Mouse (Mus musculus): ENCODE data around the gene Rxrb. TPM values are rescaled to one million over a fixed set of nuclear protein-coding genes. Genes with fewer than 3 reads are reported as not detected.
"Not testable (repeated sequence)": the region's sequence is repeated elsewhere in the genome, so short reads cannot be mapped to it uniquely, and the experiment has no call there.

Gene Rxrb
- total and polyA plus RNA-seq, 3 experiments = 27.0 to 47.7 (median 36.9) TPM

GRCm38 (mm10) chr17:33982136-33982535, 49.5 kb upstream of the Rxrb start:
- H3K79me2 ChIP-seq (replicated peaks; ENCODE audit: control insufficient read depth, extremely low read depth, insufficient read depth, poor library complexity, severe bottlenecking); H3K4me2 ChIP-seq (ENCODE audit: insufficient read depth, low read depth, poor library complexity, severe bottlenecking); DNase-seq (ENCODE audit: extremely low read depth); H3K9me3 ChIP-seq (replicated peaks; ENCODE audit: low read length); H3K36me3 ChIP-seq (replicated peaks in 1 of 2; ENCODE audit: control insufficient read depth in 1 of 2, insufficient read depth in 1 of 2, low read length in 1 of 2); H3K4me3 ChIP-seq (replicated peaks in 1 of 3; ENCODE audit: low read depth in 2 of 3, low read length in 2 of 3, poor library complexity in 1 of 3); H3K9ac ChIP-seq (ENCODE audit: insufficient read depth, low read depth); dilution Hi-C loops (cut with MboI; ENCODE audit: extremely low pct_ligation_motif_present, extremely low pct_unique_long_range_greater_than_20kb, low sequenced_read_pairs); H3K27me3 ChIP-seq (replicated peaks); H3K27ac ChIP-seq (ENCODE audit: insufficient read depth, low read depth): not testable (repeated sequence)
- TF ChIP-seq RAD21 (IDR thresholded peaks at IDR 0.05; ENCODE audit: low read depth, low read length) = peak; percentile 9
- TF ChIP-seq CTCF (conservative IDR thresholded peaks at IDR 0.05 in 1 of 2, IDR thresholded peaks at IDR 0.05 in 1 of 2; ENCODE audit: low read depth in 2 of 2, low read length in 2 of 2) = peak in 1 of 2 experiments; percentile 45; a peak in 3 of 4 replicates
- H3K4me1 ChIP-seq (ENCODE audit: control insufficient read depth in 1 of 2, insufficient read depth in 2 of 2) = peaks cover 6 to 25% of the 10 kb centered on the region in 2 experiments; a peak in 3 of 4 replicates
- in situ Hi-C loops (cut with MboI; ENCODE audit: low pct_ligation_motif_present, low pct_unique_long_range_greater_than_20kb, low sequenced_read_pairs) = loop anchor here (25.0 kb wide), 1 partner anchor 1480 kb away; the partner anchor contains the start of gene H2-Q10

DNA sequence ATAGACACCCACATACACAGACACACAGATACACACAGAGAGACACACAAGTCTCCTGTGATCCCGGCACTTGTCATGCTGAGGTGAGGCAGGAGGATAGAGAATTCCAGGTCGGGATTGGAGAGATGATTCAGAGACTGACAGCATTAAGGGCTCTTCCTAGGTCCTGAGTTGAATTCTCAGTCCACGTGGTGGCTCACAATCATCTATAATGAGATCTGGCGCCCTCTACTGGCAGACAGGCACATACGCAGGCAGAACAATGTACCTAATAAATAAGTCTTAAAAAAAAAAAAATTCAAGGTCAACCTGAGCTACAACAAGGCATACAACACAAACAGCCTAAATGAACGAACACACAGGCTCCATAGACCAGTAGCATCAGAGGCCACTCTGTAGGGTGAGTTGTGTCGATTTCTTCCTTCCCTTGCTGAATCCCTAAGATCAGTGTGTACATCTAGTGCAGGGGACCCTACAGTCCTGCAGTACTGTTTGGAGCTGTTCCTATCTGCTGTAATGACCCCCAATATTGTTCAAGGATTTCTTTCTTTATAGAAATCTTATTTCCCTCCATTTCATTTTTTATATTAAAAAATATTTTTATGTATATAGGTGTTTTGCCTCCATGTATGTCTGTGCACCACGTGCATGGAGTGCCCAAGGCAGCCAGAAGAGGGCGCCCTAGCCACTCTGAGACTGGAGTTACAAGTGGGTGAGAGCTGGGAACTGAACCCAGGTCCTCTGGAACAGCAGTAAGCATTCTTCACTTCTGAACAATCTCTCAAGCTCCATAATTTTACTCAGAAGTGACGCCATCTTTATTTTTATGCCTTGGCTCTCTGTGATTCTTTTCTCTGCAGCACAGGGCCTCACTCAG, 39.6 kb upstream of the Rxrb start:
- Histone ChIP-seq H3K9me3 (replicated peaks; ENCODE audit: low read length) (no peaks in the 10 kb centered on the region), H3K4me1 (ENCODE audit: control insufficient read depth in 1 of 2, insufficient read depth in 2 of 2) (peaks cover 3 to 16% of the 10 kb centered on the region in 2 experiments), H3K9ac (ENCODE audit: insufficient read depth, low read depth) (no peak overlapping the region), H3K27ac (ENCODE audit: insufficient read depth, low read depth) (no peak overlapping the region), H3K79me2 (replicated peaks; ENCODE audit: control insufficient read depth, extremely low read depth, insufficient read depth, poor library complexity, severe bottlenecking) (no peaks in the 10 kb centered on the region; the same call in 1 of the 2 replicates), H3K4me2 (ENCODE audit: insufficient read depth, low read depth, poor library complexity, severe bottlenecking) (no peak overlapping the region; the same call in 1 of the 2 replicates), H3K27me3 (replicated peaks) (no peaks in the 10 kb centered on the region), H3K36me3 (replicated peaks in 1 of 2; ENCODE audit: control insufficient read depth in 1 of 2, insufficient read depth in 1 of 2, low read length in 1 of 2) (peaks cover 15 to 26% of the 10 kb centered on the region in 2 experiments), H3K4me3 (replicated peaks in 1 of 3; ENCODE audit: low read depth in 2 of 3, low read length in 2 of 3, poor library complexity in 1 of 3) (no peak overlapping the region)
- peak; percentile 89 for DNase-seq (ENCODE audit: extremely low read depth)
- in situ Hi-C loops (cut with MboI; ENCODE audit: low pct_ligation_motif_present, low pct_unique_long_range_greater_than_20kb, low sequenced_read_pairs) (loop anchor here (10.0 to 25.0 kb wide), 2 partner anchors 1393 to 1470 kb away; partner anchors contain the start of gene H2-Q10), dilution Hi-C loops (cut with MboI; ENCODE audit: extremely low pct_ligation_motif_present, extremely low pct_unique_long_range_greater_than_20kb, low sequenced_read_pairs) (no loop called here)
- TF ChIP-seq MAX (IDR thresholded peaks at IDR 0.05; ENCODE audit: low read length) = peak; percentile 62; the same call in 1 of the 2 replicates
- TF ChIP-seq RCOR1 (conservative IDR thresholded peaks at IDR 0.05; ENCODE audit: low read depth, low read length) = no peak
- peak; percentile 70 to 89 for TF ChIP-seq CTCF (conservative IDR thresholded peaks at IDR 0.05 in 1 of 2, IDR thresholded peaks at IDR 0.05 in 1 of 2; ENCODE audit: low read depth in 2 of 2, low read length in 2 of 2)
- TF ChIP-seq USF1 (IDR thresholded peaks at IDR 0.05; ENCODE audit: low read depth, low read length) = peak; percentile 85
- peak; percentile 8; the same call in 1 of the 2 replicates for TF ChIP-seq SMC3 (IDR thresholded peaks at IDR 0.05; ENCODE audit: low read depth, low read length)
- peak; percentile 50 for TF ChIP-seq BHLHE40 (IDR thresholded peaks at IDR 0.05; ENCODE audit: low read depth, low read length)
- 0 out of 2 replicates have a peak, but pooled peaks have one; percentile 41 for TF ChIP-seq MYC (IDR thresholded peaks at IDR 0.05; ENCODE audit: low read depth, low read length)
- peak; percentile 86 for TF ChIP-seq USF2 (conservative IDR thresholded peaks at IDR 0.05; ENCODE audit: low read depth, low read length)
- TF ChIP-seq KAT2A (IDR thresholded peaks at IDR 0.05; ENCODE audit: insufficient replicate concordance, low read length) = no peak
- peak; percentile 31 for TF ChIP-seq RAD21 (IDR thresholded peaks at IDR 0.05; ENCODE audit: low read depth, low read length)
- no peak for TF ChIP-seq NRF1 (IDR thresholded peaks at IDR 0.05; ENCODE audit: low read depth, low read length)
- peak; percentile 95 for TF ChIP-seq ZNF384 (IDR thresholded peaks at IDR 0.05; ENCODE audit: low read depth, low read length)

Data from CH12.LX (cell line).